Mouse (Mus musculus): ENCODE results near the gene Hist1h2ad.

DNA sequence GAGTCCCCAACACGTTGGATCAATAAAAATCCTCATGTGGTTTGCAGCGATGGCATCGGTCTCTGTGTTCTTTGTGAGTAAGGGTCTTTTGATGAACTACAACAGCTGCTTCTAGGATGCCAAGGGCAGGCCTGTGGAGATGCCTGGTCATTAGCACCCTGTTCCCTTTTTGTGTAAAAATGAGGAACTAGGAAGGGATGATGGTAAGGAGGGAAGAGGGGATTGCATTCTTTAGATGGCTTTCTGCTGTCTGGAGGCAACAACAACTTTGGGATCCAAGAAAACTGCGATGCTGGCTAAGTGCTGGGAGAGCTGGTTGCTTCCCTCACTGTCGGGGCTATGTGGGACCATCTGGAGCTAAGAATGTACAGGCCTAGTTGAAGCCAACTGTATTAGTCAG lies 35.9 kb upstream of the Hist1h2ad start:
- TF ChIP-seq E2F4 (IDR thresholded peaks at IDR 0.05; ENCODE audit: insufficient read depth) (no peak), POLR2AphosphoS2 (IDR thresholded peaks at IDR 0.05; ENCODE audit: insufficient read length, low read depth) (no peak), POLR2A (IDR thresholded peaks at IDR 0.05; ENCODE audit: insufficient read length, low read depth) (no peak), TCF3 (IDR thresholded peaks at IDR 0.05; ENCODE audit: insufficient read length, low read depth) (no peak), USF1 (IDR thresholded peaks at IDR 0.05; ENCODE audit: low read depth) (no peak)

Data from myocyte (in vitro differentiated cells).